Mouse (Mus musculus): ENCODE results near the gene Catsperg2.
"Not testable (repeated sequence)": the region's sequence is repeated elsewhere in the genome, so short reads cannot be mapped to it uniquely, and the experiment has no call there.

Gene Catsperg2

GRCm38 (mm10) chr7:29726860-29727259, at the start of gene Catsperg2:
TSS of gene Catsperg2 (minus strand) at chr7:29727032.
- not testable (repeated sequence) for DNase-seq (ENCODE audit: inconsistent ontology term)

GRCm38 (mm10) chr7:29776568-29776967, 49.7 kb upstream of the Catsperg2 start:
- no peak for DNase-seq (ENCODE audit: inconsistent ontology term)

GRCm38 (mm10) chr7:29774371-29774770, 47.5 kb upstream of the Catsperg2 start:
- DNase-seq (ENCODE audit: inconsistent ontology term): no peak

GRCm38 (mm10) chr7:29773503-29773902, 46.7 kb upstream of the Catsperg2 start:
- DNase-seq (ENCODE audit: inconsistent ontology term): no peak

GRCm38 (mm10) chr7:29768980-29769379, 42.1 kb upstream of the Catsperg2 start:
- peak; percentile 4 for DNase-seq (ENCODE audit: inconsistent ontology term)

GRCm38 (mm10) chr7:29768090-29768900, 41.5 kb upstream of the Catsperg2 start, which contains the start of gene Zfp84:
TSS of gene Zfp84 (plus strand) at chr7:29768552.
- peak; percentile 90 for DNase-seq (ENCODE audit: inconsistent ontology term)

GRCm38 (mm10) chr7:29767058-29767686, 40.3 kb upstream of the Catsperg2 start:
- peak; percentile 92 for DNase-seq (ENCODE audit: inconsistent ontology term)

- DNase-seq (ENCODE audit: inconsistent ontology term): no peak
Measured at GRCm38 (mm10) chr7:29764702-29765101, 37.9 kb upstream of the Catsperg2 start.

- DNase-seq (ENCODE audit: inconsistent ontology term): peak; percentile 9
Measured at GRCm38 (mm10) chr7:29760476-29760875, 33.6 kb upstream of the Catsperg2 start.

GRCm38 (mm10) chr7:29742258-29742657, 15.4 kb upstream of the Catsperg2 start:
- no peak for DNase-seq (ENCODE audit: inconsistent ontology term)

GRCm38 (mm10) chr7:29728055-29728454, 1.2 kb upstream of the Catsperg2 start:
- no peak for DNase-seq (ENCODE audit: inconsistent ontology term)

GRCm38 (mm10) chr7:29725461-29726142, 1.2 kb downstream of the Catsperg2 start:
- not testable (repeated sequence) for DNase-seq (ENCODE audit: inconsistent ontology term)

- DNase-seq (ENCODE audit: inconsistent ontology term): not testable (repeated sequence)
Measured at GRCm38 (mm10) chr7:29708891-29709290, 17.9 kb downstream of the Catsperg2 start.

GRCm38 (mm10) chr7:29695231-29695630, 31.6 kb downstream of the Catsperg2 start:
- DNase-seq (ENCODE audit: inconsistent ontology term): not testable (repeated sequence)

GRCm38 (mm10) chr7:29681868-29682267, 45.0 kb downstream of the Catsperg2 start:
- no peak for DNase-seq (ENCODE audit: inconsistent ontology term)

Data from Muller cell, postnatal 12 days (primary cell).